Mouse (Mus musculus): ENCODE results near the gene Ints6l. TPM values are rescaled to one million over a fixed set of nuclear protein-coding genes. Genes with fewer than 3 reads are reported as not detected.
A peak's percentile ranks its signal among the peaks of the same experiment; 100 is the strongest.

Gene Ints6l
- polyA plus RNA-seq, 1 experiment, result 89.1 TPM

DNA sequence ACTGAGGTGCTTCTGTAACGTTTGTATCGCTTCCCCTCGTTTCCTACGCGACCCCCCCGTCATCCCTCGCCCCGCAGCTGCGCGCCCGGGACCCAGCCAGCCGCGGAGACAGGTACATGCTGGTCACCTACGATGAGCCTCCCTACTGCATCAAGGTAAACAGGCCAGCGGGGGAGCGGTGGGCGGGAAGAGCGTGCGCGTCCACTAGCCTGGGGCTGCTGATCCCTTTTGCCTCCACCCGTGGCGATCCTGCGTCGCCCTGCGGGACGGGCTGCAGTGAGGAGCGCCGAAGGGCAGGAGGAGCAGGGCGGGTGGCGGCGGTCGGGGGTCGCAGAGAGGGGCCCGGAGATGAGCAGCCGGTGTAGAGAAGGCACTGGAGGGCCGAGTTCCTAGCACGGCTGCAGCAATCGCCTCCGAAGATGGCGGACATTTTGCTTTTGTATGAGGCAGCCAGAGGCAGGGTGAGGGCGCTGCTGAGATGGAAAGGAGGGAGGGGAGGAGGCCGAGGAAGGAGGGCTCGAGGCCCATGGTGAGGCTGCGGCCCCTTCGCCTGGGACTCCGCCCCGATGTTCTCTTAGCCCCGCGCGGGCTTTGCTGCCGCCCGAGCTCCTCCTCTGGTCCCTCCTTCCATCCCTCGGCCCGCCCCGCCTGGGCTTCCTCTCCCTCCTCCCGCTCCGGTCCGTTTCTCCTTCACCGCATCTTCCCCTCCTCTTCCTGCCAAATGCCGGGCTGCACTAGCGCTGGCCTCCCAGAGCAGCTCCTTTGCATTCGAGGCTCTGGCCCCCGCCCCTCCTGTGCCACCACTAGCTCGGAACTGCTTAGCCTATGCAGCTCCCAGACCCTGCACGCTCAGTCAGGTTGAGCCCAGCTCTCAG is 952 bp downstream of the Ints6l start:
- Histone ChIP-seq H3K4me3 (ENCODE audit: insufficient read depth, low read length) (peak overlapping the region; percentile 84), H3K27ac (ENCODE audit: insufficient read depth, low read depth, low read length) (peak overlapping the region; percentile 82), H3K4me1 (ENCODE audit: control insufficient read depth, insufficient read depth, low read length) (peaks cover 7% of the 10 kb centered on the region)
- TF ChIP-seq CTCF (IDR thresholded peaks at IDR 0.05; ENCODE audit: low read depth, low read length) (no peak), POLR2A (IDR thresholded peaks at IDR 0.05; ENCODE audit: borderline replicate concordance, low read depth, low read length) (no peak)

DNA sequence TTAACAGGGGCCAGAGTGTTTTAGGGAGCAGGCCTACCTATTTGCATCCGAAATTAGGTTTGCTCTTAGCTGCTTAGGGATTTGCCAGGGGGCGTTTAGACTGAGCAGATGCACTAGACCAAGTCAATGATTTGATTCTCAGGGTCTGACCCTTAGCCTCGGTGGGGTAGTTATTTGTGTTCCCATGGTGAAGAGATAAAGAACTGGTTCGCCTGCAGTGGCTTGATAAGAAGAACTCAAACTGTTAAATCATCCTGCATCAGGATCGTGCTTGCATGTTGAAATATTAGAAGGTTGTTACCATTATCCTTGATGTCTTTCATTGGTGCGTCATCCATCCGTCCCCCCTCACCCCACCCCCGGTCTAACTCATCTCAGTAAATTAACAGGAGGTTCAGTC is 1.7 kb downstream of the Ints6l start:
- H3K27ac ChIP-seq (ENCODE audit: insufficient read depth, low read depth, low read length), result peak overlapping the region; percentile 47; the same call in 1 of the 2 replicates
- TF ChIP-seq POLR2A (IDR thresholded peaks at IDR 0.05; ENCODE audit: borderline replicate concordance, low read depth, low read length) (no peak), CTCF (IDR thresholded peaks at IDR 0.05; ENCODE audit: low read depth, low read length) (no peak)

DNA sequence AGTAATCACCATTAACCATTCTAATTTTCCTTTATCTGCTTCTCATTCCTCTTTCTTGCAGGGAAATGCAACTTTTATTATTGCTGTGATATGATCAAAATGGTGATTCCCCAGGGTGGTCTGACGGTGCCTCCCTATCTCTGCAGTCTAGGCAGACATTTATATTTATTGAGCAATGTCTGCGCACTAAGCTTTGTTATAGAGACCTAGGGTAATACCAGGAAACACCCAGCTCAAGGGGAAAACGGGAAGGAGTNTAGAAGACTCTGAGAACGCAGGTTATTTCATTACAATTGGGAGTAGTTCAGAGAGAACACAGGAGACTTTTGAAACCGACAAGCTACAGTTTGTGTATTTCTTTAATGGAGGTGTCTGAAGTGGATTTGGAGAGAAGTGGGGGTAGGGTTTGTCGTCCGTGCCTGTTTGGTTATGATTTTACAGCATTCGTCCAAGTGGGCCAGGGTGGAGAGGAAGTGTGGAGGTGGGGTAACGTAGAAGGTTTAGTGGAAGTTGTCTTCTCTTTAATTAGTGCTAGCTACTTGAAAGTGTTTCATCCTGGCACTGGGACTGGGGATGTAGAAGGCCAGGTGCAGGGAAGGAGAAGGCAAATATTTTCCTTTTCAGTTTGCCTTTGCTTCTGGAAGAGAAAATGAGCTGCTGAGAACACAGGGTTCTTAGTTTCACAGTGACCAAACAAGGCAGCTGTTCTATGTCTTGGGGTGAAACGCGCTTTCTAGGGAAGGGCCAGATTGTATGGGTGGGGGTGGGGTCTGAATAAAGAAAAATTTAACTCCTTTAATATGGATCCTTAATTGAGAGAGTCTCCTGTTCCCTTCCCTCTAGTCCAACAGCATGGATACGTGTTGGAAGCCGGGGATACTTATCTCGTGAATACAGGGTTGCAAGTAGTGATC is 7.6 kb downstream of the Ints6l start:
- H3K4me1 ChIP-seq (ENCODE audit: control insufficient read depth, insufficient read depth, low read length), result peaks cover 48% of the 10 kb centered on the region
- H3K4me3 ChIP-seq (ENCODE audit: insufficient read depth, low read length), result peak overlapping the region; percentile 30; the same call in 1 of the 2 replicates
- TF ChIP-seq CTCF (IDR thresholded peaks at IDR 0.05; ENCODE audit: low read depth, low read length), result no peak
- TF ChIP-seq POLR2A (IDR thresholded peaks at IDR 0.05; ENCODE audit: borderline replicate concordance, low read depth, low read length), result no peak
- peak overlapping the region; percentile 48 for H3K27ac ChIP-seq (ENCODE audit: insufficient read depth, low read depth, low read length)

More for the DNA sequence above, 1.7 kb downstream of the Ints6l start:
- Histone ChIP-seq H3K4me3 (ENCODE audit: insufficient read depth, low read length) (peak overlapping the region; percentile 64), H3K4me1 (ENCODE audit: control insufficient read depth, insufficient read depth, low read length) (peaks cover 10% of the 10 kb centered on the region)

- H3K4me3 ChIP-seq (ENCODE audit: insufficient read depth, low read length), result no peak overlapping the region
- H3K27ac ChIP-seq (ENCODE audit: insufficient read depth, low read depth, low read length), result peak overlapping the region; percentile 81; the same call in 1 of the 2 replicates
- TF ChIP-seq POLR2A (IDR thresholded peaks at IDR 0.05; ENCODE audit: borderline replicate concordance, low read depth, low read length) (no peak), CTCF (IDR thresholded peaks at IDR 0.05; ENCODE audit: low read depth, low read length) (no peak)
- H3K4me1 ChIP-seq (ENCODE audit: control insufficient read depth, insufficient read depth, low read length), result peaks cover 52% of the 10 kb centered on the region
Observed at GRCm38 (mm10) chrX:56464906-56465305, 10.2 kb downstream of the Ints6l start.

DNA sequence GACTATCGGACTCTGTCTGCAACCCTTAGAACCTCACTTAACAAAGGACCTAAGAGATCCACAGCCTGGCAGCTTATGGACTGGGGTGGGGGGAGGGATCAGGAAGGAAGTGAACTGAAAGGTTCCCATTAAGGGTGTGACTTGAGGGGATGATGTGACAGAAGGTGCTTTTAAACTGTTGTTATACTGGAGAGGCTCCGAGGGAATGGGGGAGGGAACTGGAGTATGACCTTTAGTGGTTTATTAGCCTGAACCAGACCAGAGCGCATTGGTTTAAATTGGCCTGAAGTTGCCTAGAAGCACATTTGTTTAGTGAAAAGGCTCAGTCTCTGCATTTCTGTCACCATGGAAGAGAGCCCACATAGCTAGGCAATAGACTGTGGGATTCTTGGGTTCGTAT is 13.0 kb downstream of the Ints6l start:
- Histone ChIP-seq H3K4me1 (ENCODE audit: control insufficient read depth, insufficient read depth, low read length) (peaks cover 42% of the 10 kb centered on the region), H3K4me3 (ENCODE audit: insufficient read depth, low read length) (no peak overlapping the region), H3K27ac (ENCODE audit: insufficient read depth, low read depth, low read length) (no peak overlapping the region)
- no peak for TF ChIP-seq POLR2A (IDR thresholded peaks at IDR 0.05; ENCODE audit: borderline replicate concordance, low read depth, low read length)
- no peak for TF ChIP-seq CTCF (IDR thresholded peaks at IDR 0.05; ENCODE audit: low read depth, low read length)

GRCm38 (mm10) chrX:56468422-56468821 is 13.8 kb downstream of the Ints6l start:
- TF ChIP-seq CTCF (IDR thresholded peaks at IDR 0.05; ENCODE audit: low read depth, low read length) (no peak), POLR2A (IDR thresholded peaks at IDR 0.05; ENCODE audit: borderline replicate concordance, low read depth, low read length) (no peak)
- Histone ChIP-seq H3K4me3 (ENCODE audit: insufficient read depth, low read length) (no peak overlapping the region), H3K27ac (ENCODE audit: insufficient read depth, low read depth, low read length) (no peak overlapping the region), H3K4me1 (ENCODE audit: control insufficient read depth, insufficient read depth, low read length) (peaks cover 40% of the 10 kb centered on the region)

DNA sequence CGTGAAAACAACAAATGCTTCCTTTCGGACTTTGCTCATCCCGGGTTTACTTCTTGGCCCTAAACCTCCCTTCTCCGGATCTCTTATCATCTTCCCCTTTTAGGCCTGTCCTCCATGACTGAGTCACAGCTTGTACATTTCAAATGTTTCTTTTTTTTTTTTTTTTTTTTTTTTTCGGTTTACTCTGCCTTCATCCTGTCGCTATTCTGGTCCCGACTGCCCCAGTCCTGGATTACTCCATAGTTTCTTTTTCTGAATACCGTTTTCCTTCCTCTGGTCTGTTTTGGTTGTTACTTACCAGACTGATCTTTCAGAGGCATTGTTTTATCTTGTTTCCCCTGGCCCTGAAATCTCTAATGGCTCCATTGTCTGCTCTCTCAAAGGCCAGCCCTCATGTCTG is 19.4 kb downstream of the Ints6l start:
- Histone ChIP-seq H3K4me1 (ENCODE audit: control insufficient read depth, insufficient read depth, low read length) (peaks cover 23% of the 10 kb centered on the region), H3K27ac (ENCODE audit: insufficient read depth, low read depth, low read length) (peak overlapping the region; percentile 52), H3K4me3 (ENCODE audit: insufficient read depth, low read length) (no peak overlapping the region)
- TF ChIP-seq POLR2A (IDR thresholded peaks at IDR 0.05; ENCODE audit: borderline replicate concordance, low read depth, low read length) (no peak), CTCF (IDR thresholded peaks at IDR 0.05; ENCODE audit: low read depth, low read length) (no peak)

GRCm38 (mm10) chrX:56477553-56477952 is 22.9 kb downstream of the Ints6l start:
- H3K27ac ChIP-seq (ENCODE audit: insufficient read depth, low read depth, low read length), result no peak overlapping the region
- peaks cover 32% of the 10 kb centered on the region for H3K4me1 ChIP-seq (ENCODE audit: control insufficient read depth, insufficient read depth, low read length)
- no peak for TF ChIP-seq POLR2A (IDR thresholded peaks at IDR 0.05; ENCODE audit: borderline replicate concordance, low read depth, low read length)
- no peak for TF ChIP-seq CTCF (IDR thresholded peaks at IDR 0.05; ENCODE audit: low read depth, low read length)
- no peak overlapping the region for H3K4me3 ChIP-seq (ENCODE audit: insufficient read depth, low read length)

DNA sequence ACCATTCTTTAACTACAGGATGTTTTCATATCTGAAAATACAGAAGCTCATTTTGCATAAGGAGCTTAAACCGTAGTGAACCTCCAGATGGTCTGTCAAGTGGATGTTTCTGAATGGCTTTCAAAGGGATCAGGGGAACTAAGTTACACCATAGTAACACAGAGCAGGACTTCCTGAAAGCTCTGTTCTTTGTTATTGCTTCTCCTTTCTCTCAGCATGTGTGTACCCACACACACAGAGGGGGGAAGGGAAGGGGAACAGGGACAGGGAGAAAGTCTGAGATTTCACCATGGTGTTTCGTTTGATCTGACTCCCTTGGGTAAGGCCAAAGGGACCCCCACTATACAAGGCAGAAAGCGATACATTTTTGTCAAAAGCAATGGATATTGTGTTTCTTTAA is 27.2 kb downstream of the Ints6l start:
- H3K4me3 ChIP-seq (ENCODE audit: insufficient read depth, low read length), result no peak overlapping the region
- H3K27ac ChIP-seq (ENCODE audit: insufficient read depth, low read depth, low read length), result peak overlapping the region; percentile 64
- H3K4me1 ChIP-seq (ENCODE audit: control insufficient read depth, insufficient read depth, low read length), result peaks cover 24% of the 10 kb centered on the region
- no peak for TF ChIP-seq CTCF (IDR thresholded peaks at IDR 0.05; ENCODE audit: low read depth, low read length)
- TF ChIP-seq POLR2A (IDR thresholded peaks at IDR 0.05; ENCODE audit: borderline replicate concordance, low read depth, low read length), result no peak

All from bone marrow macrophage, adult 2 months (primary cell).